Mouse (Mus musculus): ENCODE measurements at regions not wholly inside any gene's neighbourhood (a gene's known extent, or its start where the extent isn't known, plus 50 kb on each side); places are given as distances from the start of the nearest gene placed in this dataset.

GRCm38 (mm10) chr13:84438444-84438766 is 216.3 kb downstream of the Tmem161b start:
- no peak overlapping the region for H3K9ac ChIP-seq (ENCODE audit: low read length)
- no peak overlapping the region for H3K27ac ChIP-seq (ENCODE audit: low read depth, low read length)
- H3K4me2 ChIP-seq = no peak overlapping the region
- no peak for ATAC-seq (ENCODE audit: low FRiP score)
- no peaks in the 10 kb centered on the region for H3K4me1 ChIP-seq (ENCODE audit: control insufficient read depth, insufficient read depth, low read length)
- H3K36me3 ChIP-seq (ENCODE audit: control insufficient read depth, insufficient read depth, low read length) = no peaks in the 10 kb centered on the region
- no peaks in the 10 kb centered on the region for H3K27me3 ChIP-seq (ENCODE audit: control insufficient read depth, insufficient read depth, low read length)
- no peak overlapping the region for H3K4me3 ChIP-seq (ENCODE audit: low read depth, low read length)
- DNase-seq (ENCODE audit: low spot score, missing footprints) = no peak
- H3K9me3 ChIP-seq (ENCODE audit: control insufficient read depth, low read length) = no peaks in the 10 kb centered on the region
- 76% methylated on average over 2 of the region's 2 CpGs for WGBS

- WGBS = 68% methylated on average over 2 of the region's 2 CpGs
- ATAC-seq (ENCODE audit: low FRiP score) = peak; percentile 34
- Histone ChIP-seq H3K27me3 (ENCODE audit: control insufficient read depth, insufficient read depth, low read length) (no peaks in the 10 kb centered on the region), H3K4me1 (ENCODE audit: control insufficient read depth, insufficient read depth, low read length) (0 out of 2 replicates have a peak, but pooled peaks cover 4% of the 10 kb centered on the region), H3K4me2 (no peak overlapping the region), H3K36me3 (ENCODE audit: control insufficient read depth, insufficient read depth, low read length) (no peaks in the 10 kb centered on the region), H3K9ac (ENCODE audit: low read length) (no peak overlapping the region), H3K9me3 (ENCODE audit: control insufficient read depth, low read length) (no peaks in the 10 kb centered on the region), H3K4me3 (ENCODE audit: low read depth, low read length) (no peak overlapping the region), H3K27ac (ENCODE audit: low read depth, low read length) (no peak overlapping the region; the same call in 1 of the 2 replicates)
- no peak for DNase-seq (ENCODE audit: low spot score, missing footprints)
Observed at GRCm38 (mm10) chr13:84448514-84448913, 226.4 kb downstream of the Tmem161b start.

GRCm38 (mm10) chr13:84449001-84449551 is 227.0 kb downstream of the Tmem161b start:
- no peaks in the 10 kb centered on the region for H3K27me3 ChIP-seq (ENCODE audit: control insufficient read depth, insufficient read depth, low read length)
- H3K36me3 ChIP-seq (ENCODE audit: control insufficient read depth, insufficient read depth, low read length) = no peaks in the 10 kb centered on the region
- WGBS = 36% methylated on average over 6 of the region's 6 CpGs
- H3K9ac ChIP-seq (ENCODE audit: low read length) = no peak overlapping the region
- H3K9me3 ChIP-seq (ENCODE audit: control insufficient read depth, low read length) = no peaks in the 10 kb centered on the region
- H3K27ac ChIP-seq (ENCODE audit: low read depth, low read length) = 0 out of 2 replicates have a peak overlapping the region, but pooled peaks have one; percentile 6
- no peak overlapping the region for H3K4me2 ChIP-seq
- DNase-seq (ENCODE audit: low spot score, missing footprints) (peak; percentile 87), ATAC-seq (ENCODE audit: low FRiP score) (peak; percentile 93)
- H3K4me1 ChIP-seq (ENCODE audit: control insufficient read depth, insufficient read depth, low read length) = 0 out of 2 replicates have a peak, but pooled peaks cover 4% of the 10 kb centered on the region
- no peak overlapping the region for H3K4me3 ChIP-seq (ENCODE audit: low read depth, low read length)

All from midbrain, embryonic 11.5 days (tissue).